Mouse (Mus musculus) telencephalon, adult 2 months (tissue): ENCODE data around the gene Bola1.

ENCODE experiments used
- DNase-seq: peaks from one replicate; pipeline ENCODE4 v3.0.0-alpha.2; 2011; ENCODE audit warnings: low read depth, low spot score

Bola1 gene

GRCm38 (mm10) chr3:96151836-96152235 lies 67.7 kb downstream of the Bola1 start:
- DNase-seq: no peak

- peak; percentile 57 for DNase-seq
Observed at GRCm38 (mm10) chr3:96147950-96148349, 71.6 kb downstream of the Bola1 start.
